Mouse (Mus musculus) liver, postnatal 0 days (tissue): Measurements from ENCODE around the gene Phb.

Experiments used
- CTCF ChIP-seq: sonication (generic); IDR thresholded peaks from 2 replicates; pipeline ENCODE4 v1.5.1; 2016; ENCODE audit warnings: antibody characterized with exemption, low read depth
- EP300 ChIP-seq: IDR thresholded peaks from 2 replicates; pipeline ENCODE4 v1.6.1; 2016; ENCODE audit warnings: antibody characterized with exemption, low read depth, mild to moderate bottlenecking

- TF ChIP-seq CTCF = no peak
- no peak for TF ChIP-seq EP300
Observed at GRCm38 (mm10) chr11:95728916-95729907, 62.5 kb downstream of the Phb start.
